Mouse (Mus musculus) embryo, embryonic 11.5 days (tissue): ENCODE results near the gene Gm4181.
"Not testable (repeated sequence)": the region's sequence is repeated elsewhere in the genome, so short reads cannot be mapped to it uniquely, and the experiment has no call there.

Experiments used
- DNase-seq: peaks from one replicate; pipeline ENCODE4 v3.0.0-alpha.2; 2012; ENCODE audit warnings: low read depth, low spot score

Gm4181 gene

GRCm38 (mm10) chr14:51635566-51635965 is at the start of gene Gm4181:
Gene Gm4181, minus strand, starts transcription at chr14:51635666.
- DNase-seq, result not testable (repeated sequence)

- DNase-seq, result no peak
Observed at GRCm38 (mm10) chr14:51677269-51677668, 41.8 kb upstream of the Gm4181 start.

GRCm38 (mm10) chr14:51632426-51632825 is 3.0 kb downstream of the Gm4181 start:
- not testable (repeated sequence) for DNase-seq

- DNase-seq, result no peak
Observed at GRCm38 (mm10) chr14:51611210-51611609, 24.3 kb downstream of the Gm4181 start, which contains the start of gene Gm17078. Gene Gm17078, minus strand, starts transcription at chr14:51611310.

GRCm38 (mm10) chr14:51592039-51592438 is 43.4 kb downstream of the Gm4181 start, which contains the start of gene Gm17174:
Gene Gm17174, minus strand, starts transcription at chr14:51592139.
- not testable (repeated sequence) for DNase-seq
